Mouse (Mus musculus) 416B (cell line): ENCODE data around the gene Epdr1.
"Not testable (repeated sequence)": the region's sequence is repeated elsewhere in the genome, so short reads cannot be mapped to it uniquely, and the experiment has no call there.

ENCODE experiments used
- DNase-seq: peaks from one replicate; pipeline ENCODE4 v3.0.0; 2011; ENCODE audit warnings: low read depth

The Epdr1 gene

DNA sequence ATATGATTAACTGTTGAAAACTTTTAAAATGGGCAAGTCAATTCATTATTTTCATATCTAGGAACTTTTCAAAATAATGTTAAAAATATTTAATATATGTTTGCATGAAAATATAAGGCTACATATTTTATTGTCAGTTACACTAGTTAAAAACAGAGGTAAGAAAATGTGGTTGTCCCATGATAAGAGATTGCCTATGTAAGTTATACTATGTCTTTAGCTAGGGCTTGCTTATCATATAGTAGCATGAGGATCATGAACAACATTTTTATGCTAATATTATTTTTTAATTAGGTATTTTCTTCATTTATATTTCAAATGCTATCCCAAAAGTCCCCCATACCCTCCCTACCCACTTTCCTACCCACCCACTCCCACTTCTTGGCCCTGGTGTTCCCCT lies 14.8 kb downstream of the Epdr1 start:
- no peak for DNase-seq

DNA sequence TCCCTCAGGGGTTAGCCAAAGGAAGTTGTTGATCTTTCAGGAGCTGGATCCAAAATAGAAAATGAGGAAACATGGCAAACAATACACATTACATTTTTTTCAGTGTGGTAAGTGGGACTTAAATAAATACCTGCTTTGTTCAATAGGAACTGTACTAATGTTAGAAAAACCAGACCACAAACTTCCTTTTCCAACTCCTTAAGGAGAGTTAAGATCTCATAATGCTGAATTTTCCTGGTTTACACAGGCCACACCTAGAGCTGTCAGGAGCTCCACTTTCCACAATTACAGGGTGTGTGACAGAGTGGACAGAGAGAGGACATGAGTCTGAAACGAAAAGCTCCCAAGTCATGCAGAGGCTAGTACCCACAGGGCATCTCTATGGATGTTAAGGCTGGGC lies 16.0 kb downstream of the Epdr1 start:
- DNase-seq, result no peak

DNA sequence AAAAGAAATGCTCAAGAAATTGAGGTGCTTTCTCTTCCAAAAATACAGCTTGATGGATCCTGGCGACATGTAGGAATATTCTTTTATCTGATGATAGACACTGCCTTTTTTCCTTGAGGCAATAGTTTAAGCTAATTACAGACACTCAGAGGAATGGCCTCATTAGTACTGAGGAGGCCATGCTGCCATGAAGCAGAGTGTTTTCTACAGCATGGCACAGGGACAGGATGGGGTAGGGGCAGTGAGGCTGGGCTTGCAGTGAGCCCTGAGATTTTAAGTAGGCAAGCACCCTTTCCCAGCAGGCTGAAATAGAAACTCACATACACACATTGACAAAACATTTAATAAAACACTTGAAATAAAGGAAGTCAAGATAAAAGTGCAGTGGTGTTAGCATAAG lies 17.2 kb downstream of the Epdr1 start:
- no peak for DNase-seq

DNA sequence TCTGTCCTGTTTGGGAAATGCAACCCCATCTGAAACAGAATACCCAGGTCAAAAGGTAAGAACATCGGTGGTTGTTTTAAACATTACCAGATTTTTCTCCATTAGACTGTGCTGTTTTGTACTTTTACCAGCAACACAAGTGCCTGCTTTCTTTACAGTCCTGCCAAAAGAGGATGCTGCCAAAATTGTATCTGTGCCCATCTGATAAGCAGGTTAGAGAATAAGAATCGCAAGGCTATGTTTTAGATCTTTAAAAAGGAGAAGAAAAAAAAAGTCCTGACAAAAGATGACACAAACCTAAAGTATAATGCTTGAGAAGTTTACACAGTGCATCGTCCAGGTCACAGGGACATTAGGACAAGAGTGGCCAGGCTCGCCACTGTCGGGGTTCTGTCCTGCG lies 20.5 kb downstream of the Epdr1 start:
- peak; percentile 18 for DNase-seq

- no peak for DNase-seq
Observed at GRCm38 (mm10) chr13:19595141-19595540, 24.6 kb downstream of the Epdr1 start.

DNA sequence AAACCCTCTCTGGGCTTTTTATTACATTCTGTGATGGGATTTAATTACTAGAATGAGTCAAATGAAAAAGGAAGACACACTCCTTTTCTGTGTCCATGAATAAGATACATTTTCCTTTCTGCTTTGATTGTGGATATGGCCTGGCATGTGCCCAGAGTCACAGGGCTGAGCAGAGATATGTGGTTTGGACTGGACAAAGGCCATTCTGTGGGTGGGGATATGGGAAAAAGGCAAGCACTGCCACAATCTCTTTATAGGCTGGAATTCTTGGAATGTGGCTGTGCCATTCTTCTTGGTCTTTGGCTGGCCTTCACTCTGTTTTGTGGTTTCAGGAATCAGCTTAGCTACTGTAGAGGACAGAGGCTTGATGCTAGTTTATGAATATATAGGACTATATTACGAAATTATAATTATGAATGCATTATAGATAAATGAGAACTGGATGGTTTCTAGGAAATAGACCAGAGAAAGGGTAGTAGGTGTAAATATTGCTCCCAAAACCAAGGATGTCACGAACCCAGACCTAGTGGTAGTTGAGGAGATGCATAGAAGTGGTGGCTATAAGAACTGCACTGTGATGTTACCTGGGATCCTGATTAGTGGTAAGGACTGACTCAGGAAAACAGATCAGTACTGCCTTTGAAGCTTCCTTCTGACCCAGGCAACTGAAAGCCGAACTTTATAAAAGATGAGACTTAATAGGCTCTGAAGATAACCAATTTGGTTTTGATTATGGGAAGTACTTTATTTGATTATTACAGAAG lies 28.5 kb downstream of the Epdr1 start:
- no peak for DNase-seq

DNA sequence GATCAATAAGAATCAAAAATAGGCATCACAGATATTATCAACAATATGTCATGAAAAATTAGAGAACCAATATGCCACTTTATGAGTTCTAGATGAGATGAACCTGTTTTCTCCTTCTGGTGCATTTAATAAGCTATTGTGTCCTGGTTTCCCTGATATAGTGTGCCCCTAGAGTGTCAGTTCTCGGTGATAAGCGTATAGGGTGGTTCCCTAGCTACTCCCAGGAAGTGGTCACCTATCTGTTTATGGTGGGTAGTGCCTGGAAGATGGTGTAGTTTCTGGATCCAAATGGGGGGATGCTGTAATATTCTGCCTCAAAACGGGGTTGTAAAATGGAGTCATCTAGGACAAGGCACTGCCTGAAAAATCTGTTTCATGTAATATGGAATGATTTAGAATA lies 43.8 kb downstream of the Epdr1 start:
- no peak for DNase-seq

- DNase-seq, result not testable (repeated sequence)
Observed at GRCm38 (mm10) chr13:19574723-19575122, 45.0 kb downstream of the Epdr1 start.

DNA sequence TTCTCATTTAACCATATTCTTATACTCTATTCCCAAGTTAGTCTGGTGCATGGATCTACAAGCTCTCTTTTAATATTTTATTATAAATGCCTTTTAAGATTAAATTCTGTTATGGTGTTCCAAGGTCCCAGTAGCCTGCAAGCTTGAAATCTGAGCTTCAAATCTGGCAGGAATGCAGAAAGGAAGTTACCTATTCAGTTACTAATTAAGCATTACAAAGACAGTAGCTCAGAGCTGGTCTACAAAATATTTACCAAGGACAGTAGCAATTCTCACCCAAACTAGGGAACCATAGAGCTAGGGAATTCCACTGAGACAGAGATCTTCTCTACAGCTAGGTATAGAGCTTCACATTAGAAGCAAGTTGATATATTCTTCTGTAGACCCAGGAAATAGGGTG lies 49.6 kb downstream of the Epdr1 start:
- not testable (repeated sequence) for DNase-seq

GRCm38 (mm10) chr13:19562510-19562909 lies 57.2 kb downstream of the Epdr1 start:
- no peak for DNase-seq

- no peak for DNase-seq
Observed at GRCm38 (mm10) chr13:19555391-19555790, 64.3 kb downstream of the Epdr1 start.
